Mouse (Mus musculus): ENCODE measurements around the gene Rrm2.

DNA sequence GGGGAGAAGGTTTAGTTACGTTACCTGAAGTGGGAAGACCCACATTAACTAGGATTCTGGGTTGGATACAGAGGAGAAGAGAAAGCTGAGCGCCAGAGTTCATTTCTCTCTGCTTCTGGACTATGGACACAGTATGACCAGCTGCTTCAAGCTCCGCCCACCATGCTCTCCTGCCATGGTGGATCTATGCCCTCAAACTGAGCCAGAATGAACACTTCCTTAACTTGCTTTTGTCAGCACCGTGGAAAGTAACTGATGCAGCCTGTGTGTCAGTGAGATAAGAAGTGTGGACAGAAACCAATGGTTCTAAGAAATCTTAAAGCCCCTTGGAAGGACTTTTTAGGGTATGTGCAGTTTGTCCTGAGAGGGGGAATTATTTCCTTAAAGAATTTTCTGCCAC lies 49.0 kb upstream of the Rrm2 start:
- TF ChIP-seq POLR2A (IDR thresholded peaks at IDR 0.05; ENCODE audit: control insufficient read depth, extremely low read depth, insufficient read depth, low read length, poor library complexity) (no peak), CTCF (IDR thresholded peaks at IDR 0.05; ENCODE audit: borderline replicate concordance, control insufficient read depth, extremely low read depth, insufficient read depth, low read length, poor library complexity) (no peak)
